Mouse (Mus musculus) thymus, postnatal 25 days (tissue): ENCODE measurements around the gene Icam2.
A peak's percentile ranks its signal among the peaks of the same experiment; 100 is the strongest.
"Not testable (repeated sequence)": the region's sequence is repeated elsewhere in the genome, so short reads cannot be mapped to it uniquely, and the experiment has no call there.

Source experiments
- DNase-seq: peaks from one replicate; pipeline ENCODE4 v3.0.0; 2022

The Icam2 gene

DNA sequence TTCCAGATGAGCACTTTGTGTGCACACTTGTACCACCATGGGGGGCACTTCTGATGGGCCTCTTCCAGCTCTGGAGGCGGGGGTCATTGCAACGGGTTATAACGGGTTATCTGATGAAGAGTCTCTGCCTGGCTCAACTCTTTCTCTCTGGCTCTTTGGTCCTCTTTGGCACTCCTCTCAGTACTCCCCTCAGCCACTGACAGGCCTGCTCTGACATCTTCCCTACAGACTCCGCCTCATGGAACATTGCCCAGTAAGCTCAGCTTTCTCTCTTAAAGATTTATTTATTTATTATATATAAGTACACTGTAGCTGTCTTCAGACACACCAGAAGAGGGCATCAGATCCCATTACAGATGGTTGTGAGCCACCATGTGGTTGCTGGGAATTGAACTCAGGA, 48.6 kb downstream of the Icam2 start:
- DNase-seq = not testable (repeated sequence)

DNA sequence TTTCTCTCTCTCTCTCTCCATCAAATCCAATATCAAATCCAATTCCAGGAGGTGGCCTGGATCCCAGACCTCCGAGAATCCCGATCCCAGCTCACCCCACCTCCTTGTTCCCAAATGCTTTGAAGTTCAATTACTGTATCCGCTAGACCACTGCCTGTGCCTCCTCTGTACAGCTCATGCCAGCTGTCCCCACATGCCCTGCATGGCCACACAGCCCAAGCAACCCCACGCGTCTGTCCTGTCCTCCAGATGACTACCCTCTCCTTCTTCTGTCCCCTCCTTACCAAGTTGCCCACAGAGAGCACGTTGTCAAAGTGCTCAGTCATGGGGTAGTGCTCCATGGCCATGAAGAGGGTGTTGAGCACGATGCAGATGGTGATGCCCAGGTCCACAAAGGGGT, 49.0 kb downstream of the Icam2 start:
- DNase-seq = no peak

DNA sequence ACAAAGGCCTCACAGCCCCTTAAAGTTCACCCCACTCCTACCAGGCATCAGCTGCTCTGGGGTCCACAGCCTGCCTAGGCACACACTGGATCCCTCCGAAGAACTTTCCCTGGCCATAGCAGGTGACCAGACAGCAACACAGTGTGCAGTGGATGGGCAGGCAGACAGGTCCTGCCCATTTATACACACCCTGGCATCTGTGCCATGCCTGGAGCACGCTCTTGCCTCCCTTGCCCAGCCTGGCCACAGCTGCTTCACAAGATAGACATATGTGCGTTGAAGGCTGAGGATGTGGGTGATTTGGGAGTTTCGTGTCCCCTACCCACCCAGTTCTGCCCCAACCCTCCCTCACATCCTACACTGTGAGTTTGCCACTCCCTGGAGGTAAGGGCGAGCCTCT, 49.8 kb downstream of the Icam2 start:
- no peak for DNase-seq

DNA sequence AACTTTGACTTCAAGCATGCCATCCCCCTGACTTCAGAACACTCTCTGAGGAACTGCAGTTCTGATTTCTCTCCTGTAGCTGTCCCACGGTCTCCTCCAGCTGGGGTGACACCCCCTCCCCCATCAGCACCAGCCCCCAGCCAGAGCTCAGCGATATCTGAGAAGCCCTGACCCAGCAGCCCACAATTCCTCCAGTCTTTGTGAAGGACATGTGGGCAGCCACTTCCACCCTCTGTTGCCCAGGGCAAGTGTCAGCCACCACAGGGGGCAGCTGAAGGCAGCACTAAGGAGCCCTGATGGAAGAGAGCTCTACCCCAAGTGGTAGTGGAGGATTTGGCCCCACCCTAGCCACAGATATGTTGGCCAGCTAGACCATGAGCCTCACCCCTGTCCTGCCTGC, 53.8 kb downstream of the Icam2 start:
- no peak for DNase-seq

DNA sequence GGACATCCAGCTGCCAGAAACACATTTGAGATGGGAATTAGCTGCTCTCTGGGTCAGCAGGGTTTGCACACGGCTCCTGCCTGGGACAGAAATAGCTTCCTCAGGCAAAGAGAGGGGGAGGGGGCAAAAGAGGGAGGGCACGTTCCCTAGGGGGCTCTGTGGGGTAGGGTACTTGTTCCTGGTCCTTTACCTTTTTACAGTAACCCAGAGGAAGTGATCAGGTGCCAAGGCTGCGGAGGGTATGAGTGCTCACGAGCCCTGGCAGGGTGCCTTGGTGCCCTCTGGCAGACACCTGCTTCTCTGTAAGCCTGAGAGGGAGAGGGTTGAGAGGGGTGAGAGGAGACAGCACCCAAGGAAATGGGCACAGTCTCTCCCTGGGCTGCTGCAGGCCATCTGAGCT, 55.4 kb downstream of the Icam2 start:
- no peak for DNase-seq

DNA sequence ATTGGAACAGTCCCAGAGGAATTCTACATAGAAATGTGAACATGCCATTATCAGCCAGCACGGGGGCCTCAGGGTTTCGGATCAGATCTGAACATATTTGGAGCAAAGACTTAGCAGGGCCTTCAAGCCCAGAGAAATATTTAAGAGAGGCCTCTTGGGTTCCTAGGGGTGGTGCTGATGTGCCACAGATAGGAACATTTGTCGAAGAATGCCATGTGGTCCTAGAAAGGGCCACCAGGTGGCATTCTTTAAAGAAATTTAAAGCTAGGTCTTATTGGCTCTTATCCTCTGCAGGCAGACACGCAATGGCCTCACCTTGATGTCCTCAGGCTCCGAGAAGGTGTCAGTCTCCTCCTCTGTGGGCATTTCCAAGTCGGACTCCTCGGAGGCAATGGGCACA, 58.2 kb downstream of the Icam2 start:
- peak; percentile 73 for DNase-seq

DNA sequence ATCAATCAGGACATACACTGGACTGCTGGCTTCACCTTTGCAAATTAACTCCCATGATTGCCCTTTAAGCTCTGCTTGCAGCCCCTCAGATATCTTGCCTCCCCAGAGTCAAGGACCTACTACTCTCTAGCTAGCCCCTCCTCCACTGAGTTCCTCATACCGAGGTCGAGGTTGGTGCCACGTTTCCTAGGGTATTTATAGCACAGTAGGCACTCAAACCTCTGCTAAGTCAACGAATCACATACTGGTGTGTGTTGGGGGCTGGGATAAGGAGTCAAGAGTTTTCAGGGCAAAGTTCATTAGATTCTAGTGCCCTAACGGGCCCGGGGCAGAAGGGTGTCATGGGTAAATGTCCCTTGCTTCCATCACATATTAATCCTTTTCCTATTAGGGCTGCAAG, 58.7 kb downstream of the Icam2 start:
- DNase-seq = no peak

DNA sequence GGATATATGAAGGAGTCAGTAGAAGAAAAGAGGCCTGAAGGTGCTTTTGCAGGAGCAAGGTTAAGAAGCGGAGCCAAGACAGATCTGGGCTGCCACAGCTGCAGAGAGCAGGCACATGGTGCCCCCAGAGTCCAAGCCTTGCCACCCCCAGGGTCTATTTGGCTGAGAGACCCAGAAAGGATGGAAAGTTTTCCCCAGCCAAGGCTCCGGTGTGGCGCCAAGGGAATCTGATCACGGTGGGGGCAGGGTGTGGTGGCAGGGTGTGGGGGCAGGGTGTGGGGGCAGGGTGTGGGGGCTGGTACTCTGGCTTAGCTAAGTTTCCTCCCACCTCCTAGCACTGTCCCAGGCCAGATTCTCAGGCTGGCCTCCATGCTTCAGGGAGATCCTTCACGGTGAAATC, 59.4 kb downstream of the Icam2 start:
- DNase-seq = no peak
